Mouse (Mus musculus): ENCODE results near the gene Ppp3ca. TPM values are rescaled to one million over a fixed set of nuclear protein-coding genes. Genes with fewer than 3 reads are reported as not detected.

The Ppp3ca gene
- polyA plus RNA-seq, 1 experiment from 2014 or later, result 37.3 TPM

DNA sequence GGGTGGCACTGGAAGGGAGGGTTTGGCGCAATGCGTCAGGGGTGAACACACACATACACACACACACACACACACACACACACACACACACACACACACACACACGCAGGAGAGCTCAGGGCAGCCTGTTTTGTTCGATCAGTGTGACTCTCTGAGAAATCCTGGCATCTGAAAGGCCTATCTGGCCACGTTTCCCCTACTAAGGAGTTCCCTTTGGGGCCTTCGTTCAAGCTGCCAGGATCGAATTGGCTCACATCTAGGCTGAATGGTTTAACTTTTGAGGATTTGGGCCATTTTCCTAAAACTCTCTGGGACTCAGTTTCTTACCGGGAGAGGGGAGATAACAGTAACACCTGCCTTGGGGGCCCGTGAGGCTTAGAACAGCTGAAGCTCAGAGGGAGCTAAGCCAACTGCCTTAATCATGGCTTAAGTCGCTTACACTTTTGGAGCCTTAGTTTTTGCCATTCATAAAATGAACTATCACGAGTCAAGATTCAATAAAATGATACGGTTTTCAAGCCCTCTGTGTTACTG is 160.8 kb downstream of the Ppp3ca start:
- no peak overlapping the region for H3K4me3 ChIP-seq (ENCODE audit: low read depth, low read length)
- H3K4me1 ChIP-seq (replicated peaks; ENCODE audit: control insufficient read depth, insufficient read depth, low read length), result no peaks in the 10 kb centered on the region; the same call in 1 of the 2 replicates
- H3K27me3 ChIP-seq (replicated peaks; ENCODE audit: control insufficient read depth, insufficient read depth, low read length), result no peaks in the 10 kb centered on the region
- H3K9me3 ChIP-seq (ENCODE audit: control insufficient read depth), result no peaks in the 10 kb centered on the region
- H3K4me2 ChIP-seq (replicated peaks; ENCODE audit: low read depth), result no peak overlapping the region
- no peaks in the 10 kb centered on the region for H3K36me3 ChIP-seq (ENCODE audit: control insufficient read depth, insufficient read depth)
- H3K9ac ChIP-seq (ENCODE audit: low read depth, low read length), result no peak overlapping the region
- WGBS, result 88% methylated on average over 12 of the region's 12 CpGs
- H3K27ac ChIP-seq (ENCODE audit: low read depth, low read length), result no peak overlapping the region
- no peak for TF ChIP-seq CTCF (IDR thresholded peaks at IDR 0.05; ENCODE audit: low read depth)
- no peak for ATAC-seq

DNA sequence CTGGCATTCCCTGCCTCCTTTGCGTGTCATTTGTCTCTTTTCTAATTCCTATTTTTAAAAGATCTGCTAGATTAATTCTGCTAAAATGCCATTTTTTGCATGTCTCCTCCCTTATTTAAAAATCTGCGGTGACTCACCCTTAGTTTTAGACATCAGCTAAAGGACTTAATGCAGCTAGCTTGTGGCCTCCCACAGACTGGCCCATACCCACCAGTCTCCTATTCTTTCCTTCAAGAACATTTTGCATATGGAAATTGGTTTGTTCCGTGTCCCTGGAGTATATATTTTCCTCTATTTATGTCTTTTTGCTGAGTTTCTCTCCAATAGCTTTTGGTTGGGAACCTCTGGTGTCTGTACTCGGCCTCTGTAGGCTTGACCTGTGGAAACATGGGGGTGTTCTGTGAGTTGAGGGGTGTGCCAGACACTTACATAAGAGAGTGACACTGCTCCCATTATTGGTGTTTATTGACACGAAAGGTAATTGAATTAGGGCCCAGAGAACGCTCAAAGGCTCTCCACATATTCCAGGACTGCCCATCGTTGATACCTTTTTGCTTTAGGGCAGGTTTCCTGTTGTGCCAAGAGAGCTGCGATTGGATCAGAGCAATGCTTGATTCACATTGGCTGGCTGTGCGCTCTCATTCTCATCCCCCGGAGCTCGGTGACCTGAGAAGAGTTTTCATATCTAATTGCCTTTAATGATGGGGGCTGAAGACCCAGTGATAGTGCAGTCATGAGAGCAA is 163.2 kb downstream of the Ppp3ca start:
- H3K27ac ChIP-seq (ENCODE audit: low read depth, low read length), result no peak overlapping the region
- no peak overlapping the region for H3K4me3 ChIP-seq (ENCODE audit: low read depth, low read length)
- ATAC-seq, result no peak

DNA sequence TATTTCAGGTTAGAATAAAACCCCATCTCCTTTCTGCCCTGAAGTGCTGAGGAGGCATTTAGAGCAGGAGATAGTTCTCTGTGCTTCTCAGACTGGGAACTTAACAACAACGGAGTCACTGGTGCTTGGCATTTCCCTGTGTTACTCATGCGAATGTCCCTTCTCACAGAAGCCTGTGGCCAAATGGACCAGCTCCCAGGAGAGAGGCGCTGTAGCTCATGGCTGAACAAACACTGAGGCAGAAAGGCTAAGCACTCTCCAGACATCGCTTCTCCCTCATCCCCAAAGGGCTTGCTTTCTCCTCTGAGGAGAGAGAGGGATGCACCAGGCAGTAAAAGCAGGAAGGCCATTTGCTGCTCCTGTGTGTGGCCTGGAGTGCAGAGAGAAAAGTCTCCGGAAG is 164.0 kb downstream of the Ppp3ca start:
- H3K9ac ChIP-seq (ENCODE audit: low read depth, low read length), result no peak overlapping the region
- no peak for ATAC-seq
- no peak overlapping the region for H3K4me2 ChIP-seq (replicated peaks; ENCODE audit: low read depth)
- H3K4me3 ChIP-seq (ENCODE audit: low read depth, low read length), result no peak overlapping the region
- TF ChIP-seq CTCF (IDR thresholded peaks at IDR 0.05; ENCODE audit: low read depth), result no peak
- no peaks in the 10 kb centered on the region for H3K36me3 ChIP-seq (ENCODE audit: control insufficient read depth, insufficient read depth)
- no peak overlapping the region for H3K27ac ChIP-seq (ENCODE audit: low read depth, low read length)
- H3K27me3 ChIP-seq (replicated peaks; ENCODE audit: control insufficient read depth, insufficient read depth, low read length), result no peaks in the 10 kb centered on the region
- H3K9me3 ChIP-seq (ENCODE audit: control insufficient read depth), result no peaks in the 10 kb centered on the region
- WGBS, result 33% methylated on average over 5 of the region's 5 CpGs
- no peaks in the 10 kb centered on the region; the same call in 1 of the 2 replicates for H3K4me1 ChIP-seq (replicated peaks; ENCODE audit: control insufficient read depth, insufficient read depth, low read length)

More for the DNA sequence above, 163.2 kb downstream of the Ppp3ca start:
- no peaks in the 10 kb centered on the region for H3K9me3 ChIP-seq (ENCODE audit: control insufficient read depth)
- no peak overlapping the region for H3K4me2 ChIP-seq (replicated peaks; ENCODE audit: low read depth)
- 69% methylated on average over 11 of the region's 11 CpGs for WGBS
- no peaks in the 10 kb centered on the region; the same call in 1 of the 2 replicates for H3K4me1 ChIP-seq (replicated peaks; ENCODE audit: control insufficient read depth, insufficient read depth, low read length)
- no peak overlapping the region for H3K9ac ChIP-seq (ENCODE audit: low read depth, low read length)
- H3K36me3 ChIP-seq (ENCODE audit: control insufficient read depth, insufficient read depth), result no peaks in the 10 kb centered on the region
- H3K27me3 ChIP-seq (replicated peaks; ENCODE audit: control insufficient read depth, insufficient read depth, low read length), result no peaks in the 10 kb centered on the region
- TF ChIP-seq CTCF (IDR thresholded peaks at IDR 0.05; ENCODE audit: low read depth), result no peak

DNA sequence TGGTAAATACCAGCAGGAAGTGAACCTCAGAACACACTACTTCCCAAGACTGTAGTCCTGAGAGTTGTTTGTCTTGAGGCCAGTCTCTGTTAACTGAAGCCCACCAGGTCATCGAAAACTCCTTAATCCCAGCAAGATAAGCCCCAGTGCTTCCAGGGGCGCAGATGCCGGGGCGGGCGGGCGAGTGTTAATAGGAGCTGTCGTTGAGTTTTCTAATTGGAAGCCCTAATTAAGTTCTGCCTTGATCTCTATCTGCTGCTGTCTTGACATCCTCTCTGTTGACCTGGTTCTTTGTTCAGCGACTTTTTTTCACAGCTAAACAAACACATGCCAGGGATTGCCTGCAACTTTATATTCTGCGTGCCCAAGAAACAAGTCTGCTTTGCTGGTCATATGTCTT is 165.9 kb downstream of the Ppp3ca start:
- ATAC-seq, result no peak

DNA sequence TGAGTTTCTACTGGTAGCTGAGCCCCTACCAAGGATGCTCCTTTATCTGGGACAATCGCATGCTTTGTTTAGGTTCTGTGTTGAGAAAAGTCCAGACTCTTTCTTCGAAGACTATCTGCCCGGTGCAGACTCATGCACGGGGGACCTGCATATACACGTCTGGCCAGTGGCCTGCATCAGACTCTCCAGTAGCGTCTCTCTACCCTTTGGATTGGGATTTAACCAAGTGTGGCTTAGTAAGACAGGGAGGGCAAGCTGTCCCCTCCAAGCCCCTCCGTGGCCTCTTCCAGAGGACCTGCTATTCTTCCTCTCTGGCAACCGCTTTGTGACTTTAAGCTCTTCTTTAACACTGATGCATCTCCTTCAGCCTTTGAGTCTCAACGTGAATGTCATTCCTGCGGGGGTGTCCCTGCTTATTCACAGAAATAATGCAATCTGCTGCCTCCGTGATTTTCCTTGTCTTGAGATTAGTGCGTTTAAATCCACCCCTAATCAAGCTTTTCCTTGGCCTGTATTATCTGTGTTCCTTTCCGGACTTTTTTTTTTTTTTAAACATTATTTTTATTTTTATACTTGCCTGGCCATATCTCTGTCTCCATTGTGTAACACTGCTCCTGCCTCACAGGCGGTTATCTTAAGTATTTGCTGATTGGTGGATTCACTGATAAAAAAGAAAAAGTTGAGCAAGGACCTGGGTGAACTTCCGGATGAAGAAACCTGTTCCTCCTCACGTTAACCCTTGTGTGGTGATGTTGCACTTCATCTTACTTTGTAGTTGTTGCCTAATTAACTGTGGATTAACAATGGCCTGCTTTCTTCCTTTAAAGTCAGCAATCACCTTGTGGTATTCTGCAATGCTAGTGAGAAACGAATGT is 166.6 kb downstream of the Ppp3ca start:
- Histone ChIP-seq H3K27me3 (replicated peaks; ENCODE audit: control insufficient read depth, insufficient read depth, low read length) (no peaks in the 10 kb centered on the region), H3K27ac (ENCODE audit: low read depth, low read length) (no peak overlapping the region), H3K9ac (ENCODE audit: low read depth, low read length) (no peak overlapping the region), H3K4me1 (replicated peaks; ENCODE audit: control insufficient read depth, insufficient read depth, low read length) (no peaks in the 10 kb centered on the region; the same call in 1 of the 2 replicates), H3K9me3 (ENCODE audit: control insufficient read depth) (no peaks in the 10 kb centered on the region), H3K4me2 (replicated peaks; ENCODE audit: low read depth) (peak overlapping the region; percentile 48), H3K36me3 (ENCODE audit: control insufficient read depth, insufficient read depth) (no peaks in the 10 kb centered on the region), H3K4me3 (ENCODE audit: low read depth, low read length) (no peak overlapping the region)
- no peak for TF ChIP-seq CTCF (IDR thresholded peaks at IDR 0.05; ENCODE audit: low read depth)
- WGBS, result 37% methylated on average over 17 of the region's 17 CpGs
- ATAC-seq, result peak; percentile 92

More for the DNA sequence above, 165.9 kb downstream of the Ppp3ca start:
- Histone ChIP-seq H3K9ac (ENCODE audit: low read depth, low read length) (no peak overlapping the region), H3K4me2 (replicated peaks; ENCODE audit: low read depth) (no peak overlapping the region), H3K27ac (ENCODE audit: low read depth, low read length) (no peak overlapping the region), H3K27me3 (replicated peaks; ENCODE audit: control insufficient read depth, insufficient read depth, low read length) (no peaks in the 10 kb centered on the region), H3K4me3 (ENCODE audit: low read depth, low read length) (no peak overlapping the region), H3K36me3 (ENCODE audit: control insufficient read depth, insufficient read depth) (no peaks in the 10 kb centered on the region), H3K9me3 (ENCODE audit: control insufficient read depth) (no peaks in the 10 kb centered on the region), H3K4me1 (replicated peaks; ENCODE audit: control insufficient read depth, insufficient read depth, low read length) (no peaks in the 10 kb centered on the region; the same call in 1 of the 2 replicates)
- WGBS, result 54% methylated on average over 9 of the region's 9 CpGs
- no peak for TF ChIP-seq CTCF (IDR thresholded peaks at IDR 0.05; ENCODE audit: low read depth)

DNA sequence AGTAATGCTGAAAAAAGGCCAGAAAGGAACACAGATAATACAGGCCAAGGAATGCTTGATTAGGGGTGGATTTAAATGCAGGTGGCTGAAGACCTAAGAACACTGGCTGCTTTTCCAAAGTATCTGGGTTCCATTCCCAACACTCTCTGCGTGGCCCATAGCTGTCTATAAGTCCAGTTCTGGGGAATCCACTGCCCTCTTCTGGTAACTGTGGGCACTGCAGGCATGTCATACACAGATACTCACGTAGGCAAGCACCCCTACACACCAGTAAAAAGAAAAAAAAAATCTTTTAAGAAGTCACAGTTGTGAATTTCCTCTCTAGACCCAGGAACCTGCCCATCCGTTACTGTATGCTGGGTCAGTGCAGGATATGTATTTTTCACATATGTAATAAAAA is 167.7 kb downstream of the Ppp3ca start:
- WGBS, result 96% methylated on average over 3 of the region's 3 CpGs
- no peak overlapping the region for H3K9ac ChIP-seq (ENCODE audit: low read depth, low read length)
- peak; percentile 71 for TF ChIP-seq CTCF (IDR thresholded peaks at IDR 0.05; ENCODE audit: low read depth)
- no peaks in the 10 kb centered on the region for H3K36me3 ChIP-seq (ENCODE audit: control insufficient read depth, insufficient read depth)
- H3K27ac ChIP-seq (ENCODE audit: low read depth, low read length), result no peak overlapping the region
- H3K4me3 ChIP-seq (ENCODE audit: low read depth, low read length), result no peak overlapping the region
- no peaks in the 10 kb centered on the region for H3K27me3 ChIP-seq (replicated peaks; ENCODE audit: control insufficient read depth, insufficient read depth, low read length)
- no peaks in the 10 kb centered on the region for H3K9me3 ChIP-seq (ENCODE audit: control insufficient read depth)
- no peak overlapping the region for H3K4me2 ChIP-seq (replicated peaks; ENCODE audit: low read depth)
- no peaks in the 10 kb centered on the region; the same call in 1 of the 2 replicates for H3K4me1 ChIP-seq (replicated peaks; ENCODE audit: control insufficient read depth, insufficient read depth, low read length)
- ATAC-seq, result no peak
